Mouse (Mus musculus) liver, embryonic 14.5 days (tissue): ENCODE data around the gene Luc7l. TPM values are rescaled to one million over a fixed set of nuclear protein-coding genes. Genes with fewer than 3 reads are reported as not detected.

Experiments used
- ATAC-seq: fragments of 200-750 bp; cut with Nextera tagmentation; 2 replicates; pipeline ENCODE4 v1.8.0; 2017; ENCODE audit warnings: moderate number of reproducible peaks, mild to moderate bottlenecking, moderate library complexity; ENCODE audit not compliant: insufficient read depth
- DNase-seq, 3 experiments: peaks; one replicate each; pipeline ENCODE4 v3.0.0-alpha.2; 2012 to 2013; ENCODE audit warnings: low read depth in 3 of 3, low spot score in 3 of 3
- H3K27ac ChIP-seq: fragments of 300-500 bp; sonication (generic); 2 replicates; pipeline ENCODE4 v1.5.1; 2014; ENCODE audit warnings: moderate library complexity, mild to moderate bottlenecking, control low read depth, inconsistent platforms
- H3K27me3 ChIP-seq: fragments of 300-500 bp; sonication (generic); 2 replicates; pipeline ENCODE4 v1.6.1; 2014; ENCODE audit warnings: mild to moderate bottlenecking, low read length, moderate library complexity; ENCODE audit not compliant: control insufficient read depth, insufficient read depth
- H3K36me3 ChIP-seq: fragments of 300-500 bp; sonication (generic); replicated peaks from 2 replicates; pipeline ENCODE4 v1.6.1; 2014; ENCODE audit warnings: low read depth; ENCODE audit not compliant: control insufficient read depth, insufficient read depth
- H3K4me1 ChIP-seq, 2 experiments: fragments of 200-500 bp in 1 of 2; fragments of 300-500 bp in 1 of 2; sonication (generic) in 1 of 2; replicated peaks; 2 replicates each; pipeline ENCODE4 v1.6.1; 2012 to 2014; ENCODE audit warnings: antibody characterized with exemption in 1 of 2, inconsistent platforms in 1 of 2, low read length in 1 of 2; ENCODE audit not compliant: control insufficient read depth in 2 of 2, insufficient read depth in 2 of 2
- H3K4me2 ChIP-seq: fragments of 300-500 bp; sonication (generic); 2 replicates; pipeline ENCODE4 v1.6.1; 2014; ENCODE audit warnings: low read depth, mild to moderate bottlenecking, control low read depth, moderate library complexity
- H3K4me3 ChIP-seq, 2 experiments: fragments of 200-500 bp in 1 of 2; fragments of 300-500 bp in 1 of 2; sonication (generic) in 1 of 2; 2 replicates each; pipeline ENCODE4 v1.5.1; 2012 to 2014; ENCODE audit warnings: low read depth in 2 of 2, low read length in 2 of 2, mild to moderate bottlenecking in 2 of 2, control low read depth in 1 of 2, inconsistent platforms in 1 of 2, moderate library complexity in 1 of 2; ENCODE audit not compliant: insufficient read depth in 1 of 2
- H3K9ac ChIP-seq: fragments of 300-500 bp; sonication (generic); replicated peaks from 2 replicates; pipeline ENCODE4 v1.6.1; 2014; ENCODE audit warnings: mild to moderate bottlenecking, control low read depth, moderate library complexity
- H3K9me3 ChIP-seq: fragments of 300-500 bp; sonication (generic); 2 replicates; pipeline ENCODE4 v1.6.1; 2016; ENCODE audit warnings: low read length, mixed read lengths; ENCODE audit not compliant: control insufficient read depth
- CTCF ChIP-seq: IDR thresholded peaks from 2 replicates; pipeline ENCODE4 v1.5.1; 2016; ENCODE audit warnings: antibody characterized with exemption, low read depth, control low read depth
- EP300 ChIP-seq: IDR thresholded peaks from 2 replicates; pipeline ENCODE4 v1.6.1; 2016; ENCODE audit warnings: antibody characterized with exemption, low read depth
- WGBS: fragments of 180-500 bp; shearing (Covaris S2); extraction: QIAGEN DNeasy Blood & Tissue Kit; methylation state at CpG from one replicate; pipeline ENCODE4 v1.1.7; 2014; ENCODE audit not compliant: insufficient replicate concordance; 5-methylcytosine and 5-hydroxymethylcytosine counted together
- polyA plus RNA-seq, 2 experiments: library from polyadenylated mRNA; depleted of rRNA in 1 of 2; stranded (reverse) in 1 of 2; unstranded in 1 of 2; fragments of >200 nt; fragmentation: Nextera tagmentation in 1 of 2; extraction: Ambion mirVana in 1 of 2; gene quantifications; 2 replicates each; pipeline versions ENCODE4 v1.2.1 to v1.2.3; 2012 to 2014

The Luc7l gene
- polyA plus RNA-seq, 2 experiments, result 21.4 to 26.5 TPM

DNA sequence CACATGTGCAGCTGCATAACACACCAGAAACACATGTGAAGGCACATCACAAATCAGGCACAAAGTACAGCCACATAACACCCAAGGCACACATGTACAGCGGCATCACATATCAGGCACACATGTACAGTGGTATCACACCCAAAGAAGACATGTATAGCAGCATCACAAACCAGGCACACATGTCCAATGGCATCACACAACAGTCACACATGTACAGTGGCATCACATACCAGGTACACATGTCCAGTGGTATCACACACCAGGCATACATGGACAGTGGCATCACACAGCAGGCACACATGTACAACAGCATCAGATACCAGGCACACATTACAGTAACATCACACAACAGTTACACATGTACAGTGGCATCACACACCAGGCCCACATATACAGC is 65.7 kb downstream of the Luc7l start:
- no peaks in the 10 kb centered on the region; the same call in 1 of the 2 replicates for H3K9me3 ChIP-seq
- no peaks in the 10 kb centered on the region for H3K4me1 ChIP-seq
- no peak overlapping the region for H3K9ac ChIP-seq
- no peaks in the 10 kb centered on the region for H3K36me3 ChIP-seq
- no peaks in the 10 kb centered on the region for H3K27me3 ChIP-seq
- no peak overlapping the region for H3K27ac ChIP-seq
- ATAC-seq (no peak), DNase-seq (no peak)
- no peak for TF ChIP-seq CTCF
- no peak for TF ChIP-seq EP300
- H3K4me2 ChIP-seq, result no peak overlapping the region
- WGBS, result 58% methylated on average over 1 of the region's 1 CpGs
- H3K4me3 ChIP-seq, result no peak overlapping the region

Other genes with a start within 250 kb of the Luc7l start
- 2.1 and 2.3 TPM in 2 replicates for gene Rab11fip3, start 183.3 kb upstream of the Luc7l start, polyA plus RNA-seq (2012; rRNA removed)
- 1.4 and 1.8 TPM in 2 replicates for gene Rab11fip3, start 183.3 kb upstream of the Luc7l start, polyA plus RNA-seq (2014; fragmentation: Nextera tagmentation; extraction: Ambion mirVana)
- 6.2 and 6.8 TPM in 2 replicates for gene Decr2, start 162.6 kb upstream of the Luc7l start, polyA plus RNA-seq (2012; rRNA removed)
- 5.5 and 6.5 TPM in 2 replicates for gene Decr2, start 162.6 kb upstream of the Luc7l start, polyA plus RNA-seq (2014; fragmentation: Nextera tagmentation; extraction: Ambion mirVana)
- 46.2 and 52.2 TPM in 2 replicates for gene Nme4, start 157.3 kb upstream of the Luc7l start, polyA plus RNA-seq (2012; rRNA removed)
- 45.1 and 46.7 TPM in 2 replicates for gene Nme4, start 157.3 kb upstream of the Luc7l start, polyA plus RNA-seq (2014; fragmentation: Nextera tagmentation; extraction: Ambion mirVana)
- gene Tmem8, start 139.6 kb upstream of the Luc7l start, polyA plus RNA-seq (2012; rRNA removed), result 2.8 and 3.6 TPM in 2 replicates
- gene Tmem8, start 139.6 kb upstream of the Luc7l start, polyA plus RNA-seq (2014; fragmentation: Nextera tagmentation; extraction: Ambion mirVana), result 0.88 and 1.1 TPM in 2 replicates
- 47.8 and 58.0 TPM in 2 replicates for gene Mrpl28, start 129.4 kb upstream of the Luc7l start, polyA plus RNA-seq (2012; rRNA removed)
- gene Mrpl28, start 129.4 kb upstream of the Luc7l start, polyA plus RNA-seq (2014; fragmentation: Nextera tagmentation; extraction: Ambion mirVana), result 121 and 129 TPM in 2 replicates
- gene Axin1, start 114.2 kb upstream of the Luc7l start, polyA plus RNA-seq (2012; rRNA removed), result 6.5 and 8.7 TPM in 2 replicates
- gene Axin1, start 114.2 kb upstream of the Luc7l start, polyA plus RNA-seq (2014; fragmentation: Nextera tagmentation; extraction: Ambion mirVana), result 3.8 and 6.0 TPM in 2 replicates
- gene Pdia2, start 53.8 kb upstream of the Luc7l start, polyA plus RNA-seq (2012; rRNA removed), result 22.0 and 25.9 TPM in 2 replicates
- 86.6 and 89.7 TPM in 2 replicates for gene Pdia2, start 53.8 kb upstream of the Luc7l start, polyA plus RNA-seq (2014; fragmentation: Nextera tagmentation; extraction: Ambion mirVana)
- 0.35 and 0.48 TPM in 2 replicates for gene Rgs11, start 49.9 kb upstream of the Luc7l start, polyA plus RNA-seq (2012; rRNA removed)
- gene Rgs11, start 49.9 kb upstream of the Luc7l start, polyA plus RNA-seq (2014; fragmentation: Nextera tagmentation; extraction: Ambion mirVana), result 0.10 and 0.28 TPM in 2 replicates
- gene Arhgdig, start 45.1 kb upstream of the Luc7l start, polyA plus RNA-seq (2012; rRNA removed), result 10.6 and 11.6 TPM in 2 replicates
- 15.9 and 22.8 TPM in 2 replicates for gene Arhgdig, start 45.1 kb upstream of the Luc7l start, polyA plus RNA-seq (2014; fragmentation: Nextera tagmentation; extraction: Ambion mirVana)
- gene Fam234a, start 8.7 kb upstream of the Luc7l start, polyA plus RNA-seq (2012; rRNA removed), result 5.9 and 6.6 TPM in 2 replicates
- 8.3 and 10.1 TPM in 2 replicates for gene Fam234a, start 8.7 kb upstream of the Luc7l start, polyA plus RNA-seq (2014; fragmentation: Nextera tagmentation; extraction: Ambion mirVana)
- 0.09 and 0.12 TPM in 2 replicates for gene Neurl1b, start 161.9 kb downstream of the Luc7l start, polyA plus RNA-seq (2012; rRNA removed)
- gene Neurl1b, start 161.9 kb downstream of the Luc7l start, polyA plus RNA-seq (2014; fragmentation: Nextera tagmentation; extraction: Ambion mirVana), result 0.03 TPM in 1 of 2 replicates, not detected in the other